Mouse (Mus musculus): ENCODE results near the gene Tex2. TPM values are rescaled to one million over a fixed set of nuclear protein-coding genes. Genes with fewer than 3 reads are reported as not detected.
"Not testable (repeated sequence)": the region's sequence is repeated elsewhere in the genome, so short reads cannot be mapped to it uniquely, and the experiment has no call there.

Tex2 gene
- polyA plus RNA-seq, 1 experiment from 2014 or later, result 12.0 TPM

GRCm38 (mm10) chr11:106577624-106578355 lies 35.4 kb downstream of the Tex2 start:
- not testable (repeated sequence) for ATAC-seq (replicated peaks; ENCODE audit: insufficient number of reproducible peaks, insufficient read depth, low FRiP score, low read depth); H3K27me3 ChIP-seq; H3K9me3 ChIP-seq (replicated peaks); H3K4me3 ChIP-seq; H3K36me3 ChIP-seq; H3K27ac ChIP-seq; H3K9ac ChIP-seq; H3K4me2 ChIP-seq
- H3K4me1 ChIP-seq (replicated peaks), result peaks cover 34% of the 10 kb centered on the region
- WGBS, result 94% methylated on average over 10 of the region's 10 CpGs

GRCm38 (mm10) chr11:106574456-106574855 lies 38.8 kb downstream of the Tex2 start:
- WGBS, result 70% methylated on average over 9 of the region's 9 CpGs

DNA sequence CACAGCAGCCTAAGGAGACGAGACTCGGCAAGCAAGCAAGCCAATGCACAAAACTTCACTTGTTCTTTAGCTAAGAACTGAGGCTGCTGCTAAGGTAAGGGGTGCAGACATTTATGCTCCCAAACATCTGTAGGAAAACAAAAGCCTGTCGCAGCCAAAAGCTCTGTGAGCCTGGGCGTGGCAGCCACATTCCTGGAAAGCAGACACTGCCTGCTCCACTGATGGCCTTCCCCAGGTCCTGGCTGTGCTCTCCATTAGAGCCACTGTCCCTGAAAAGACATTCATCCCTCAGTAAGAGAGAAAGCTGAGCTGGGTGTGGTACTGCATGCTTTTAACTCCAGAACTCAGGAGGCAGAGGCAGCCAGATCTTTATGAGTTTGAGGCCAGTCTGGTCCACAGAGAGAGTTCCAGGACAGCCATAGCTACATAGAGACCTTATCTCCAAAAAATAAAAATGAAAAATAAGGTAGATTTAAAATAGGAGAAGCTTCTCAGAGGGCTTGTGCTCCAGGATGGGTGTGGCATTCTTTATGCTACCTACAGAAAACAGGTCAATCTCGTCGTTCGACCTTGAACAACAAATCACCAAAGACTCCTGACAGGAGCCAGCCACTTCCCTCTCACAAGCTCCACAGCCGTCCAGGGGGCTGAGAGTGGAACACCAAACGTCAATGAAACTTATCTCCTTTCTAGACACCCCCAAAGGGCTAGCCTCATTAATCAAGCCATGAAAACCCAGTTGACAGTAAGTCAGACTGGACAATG lies 39.6 kb downstream of the Tex2 start:
- Histone ChIP-seq H3K4me2 (peak overlapping the region; percentile 21), H3K9ac (no peak overlapping the region), H3K4me1 (replicated peaks) (peaks cover 34% of the 10 kb centered on the region), H3K27me3 (no peaks in the 10 kb centered on the region), H3K9me3 (replicated peaks) (no peaks in the 10 kb centered on the region), H3K4me3 (no peak overlapping the region), H3K27ac (peak overlapping the region; percentile 46), H3K36me3 (no peaks in the 10 kb centered on the region)
- no peak for ATAC-seq (replicated peaks; ENCODE audit: insufficient number of reproducible peaks, insufficient read depth, low FRiP score, low read depth)
- WGBS, result 48% methylated on average over 9 of the region's 9 CpGs

More at GRCm38 (mm10) chr11:106574456-106574855, 38.8 kb downstream of the Tex2 start:
- H3K9me3 ChIP-seq (replicated peaks), result no peaks in the 10 kb centered on the region
- no peak overlapping the region for H3K4me3 ChIP-seq
- no peak overlapping the region for H3K4me2 ChIP-seq
- no peaks in the 10 kb centered on the region for H3K27me3 ChIP-seq
- H3K9ac ChIP-seq, result no peak overlapping the region
- no peak overlapping the region for H3K27ac ChIP-seq
- ATAC-seq (replicated peaks; ENCODE audit: insufficient number of reproducible peaks, insufficient read depth, low FRiP score, low read depth), result no peak
- no peaks in the 10 kb centered on the region for H3K36me3 ChIP-seq
- peaks cover 40% of the 10 kb centered on the region for H3K4me1 ChIP-seq (replicated peaks)

DNA sequence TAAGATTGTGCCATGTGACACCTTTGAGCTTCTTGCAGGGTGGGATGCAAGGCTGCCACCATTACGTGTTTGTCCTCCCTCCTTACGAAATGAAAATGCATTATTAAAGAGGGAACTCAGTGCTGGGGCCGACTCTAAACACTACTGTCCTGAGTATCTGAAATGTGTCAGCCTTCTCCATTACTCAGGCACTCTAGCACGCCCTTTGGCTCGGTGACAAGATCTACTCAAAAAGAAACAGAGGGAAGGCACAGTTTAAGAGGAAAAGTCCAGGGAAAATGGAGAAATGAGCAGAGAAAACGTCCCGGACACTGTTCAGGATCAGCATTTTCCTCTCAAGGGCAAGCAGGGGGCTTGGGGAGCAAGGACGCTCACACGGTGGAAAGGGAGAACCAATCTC lies 40.3 kb downstream of the Tex2 start:
- no peaks in the 10 kb centered on the region for H3K27me3 ChIP-seq
- no peaks in the 10 kb centered on the region for H3K9me3 ChIP-seq (replicated peaks)
- WGBS, result 39% methylated on average over 9 of the region's 9 CpGs
- no peak overlapping the region for H3K4me3 ChIP-seq
- 0 out of 2 replicates have a peak overlapping the region, but pooled peaks have one; percentile 13 for H3K9ac ChIP-seq
- peaks cover 34% of the 10 kb centered on the region for H3K4me1 ChIP-seq (replicated peaks)
- peak overlapping the region; percentile 46 for H3K27ac ChIP-seq
- ATAC-seq (replicated peaks; ENCODE audit: insufficient number of reproducible peaks, insufficient read depth, low FRiP score, low read depth), result no peak
- no peaks in the 10 kb centered on the region for H3K36me3 ChIP-seq
- H3K4me2 ChIP-seq, result peak overlapping the region; percentile 21

DNA sequence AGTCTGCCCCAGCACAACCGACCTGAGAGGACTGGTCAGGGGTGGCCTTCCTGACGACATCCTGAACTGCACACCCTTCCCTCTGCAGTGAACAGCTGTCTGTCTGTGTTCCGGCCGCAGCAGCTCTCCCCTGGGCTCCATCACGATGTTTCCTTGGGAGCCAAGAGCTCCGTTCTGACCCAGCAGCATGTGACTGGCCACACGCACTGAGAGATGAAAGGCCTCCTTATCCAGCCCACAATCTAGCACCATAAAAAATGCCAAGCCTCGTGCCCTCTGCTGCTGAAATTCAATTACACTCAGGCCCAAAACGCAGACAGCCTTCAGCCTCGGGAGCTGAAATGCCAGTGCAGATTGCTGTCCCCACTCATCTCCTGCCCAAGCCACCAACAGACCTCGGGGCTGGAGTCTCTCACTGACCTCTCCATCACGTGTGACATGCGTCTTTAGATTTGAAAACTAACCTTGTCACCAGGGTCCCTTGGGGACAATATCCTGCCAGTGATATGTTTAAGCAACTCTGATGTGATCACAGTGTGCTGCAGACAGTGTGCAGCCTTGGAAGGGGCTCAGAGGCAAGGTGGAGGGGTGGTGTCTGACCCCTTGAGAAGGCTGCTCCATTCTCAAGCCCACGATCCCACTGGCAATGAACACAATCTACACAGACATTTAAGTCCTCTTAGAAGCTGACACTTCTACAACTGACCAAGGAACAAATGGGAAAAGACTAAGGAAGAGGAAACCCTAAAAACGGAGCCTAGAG lies 41.0 kb downstream of the Tex2 start:
- Histone ChIP-seq H3K36me3 (peaks cover 2% of the 10 kb centered on the region; the same call in 1 of the 2 replicates), H3K4me3 (no peak overlapping the region), H3K4me2 (no peak overlapping the region), H3K27ac (no peak overlapping the region), H3K9ac (no peak overlapping the region), H3K9me3 (replicated peaks) (no peaks in the 10 kb centered on the region), H3K4me1 (replicated peaks) (peaks cover 40% of the 10 kb centered on the region), H3K27me3 (no peaks in the 10 kb centered on the region)
- ATAC-seq (replicated peaks; ENCODE audit: insufficient number of reproducible peaks, insufficient read depth, low FRiP score, low read depth), result peak; percentile 52; the same call in 1 of the 2 replicates
- WGBS, result 42% methylated on average over 15 of the region's 15 CpGs

- no peak overlapping the region for H3K4me3 ChIP-seq
- no peaks in the 10 kb centered on the region for H3K27me3 ChIP-seq
- no peak overlapping the region for H3K27ac ChIP-seq
- no peaks in the 10 kb centered on the region for H3K9me3 ChIP-seq (replicated peaks)
- ATAC-seq (replicated peaks; ENCODE audit: insufficient number of reproducible peaks, insufficient read depth, low FRiP score, low read depth), result no peak
- WGBS, result 83% methylated on average over 11 of the region's 11 CpGs
- H3K36me3 ChIP-seq, result peaks cover 9% of the 10 kb centered on the region; the same call in 1 of the 2 replicates
- H3K9ac ChIP-seq, result no peak overlapping the region
- peaks cover 38% of the 10 kb centered on the region for H3K4me1 ChIP-seq (replicated peaks)
- H3K4me2 ChIP-seq, result no peak overlapping the region
Measured at GRCm38 (mm10) chr11:106571026-106571983, 41.9 kb downstream of the Tex2 start.

DNA sequence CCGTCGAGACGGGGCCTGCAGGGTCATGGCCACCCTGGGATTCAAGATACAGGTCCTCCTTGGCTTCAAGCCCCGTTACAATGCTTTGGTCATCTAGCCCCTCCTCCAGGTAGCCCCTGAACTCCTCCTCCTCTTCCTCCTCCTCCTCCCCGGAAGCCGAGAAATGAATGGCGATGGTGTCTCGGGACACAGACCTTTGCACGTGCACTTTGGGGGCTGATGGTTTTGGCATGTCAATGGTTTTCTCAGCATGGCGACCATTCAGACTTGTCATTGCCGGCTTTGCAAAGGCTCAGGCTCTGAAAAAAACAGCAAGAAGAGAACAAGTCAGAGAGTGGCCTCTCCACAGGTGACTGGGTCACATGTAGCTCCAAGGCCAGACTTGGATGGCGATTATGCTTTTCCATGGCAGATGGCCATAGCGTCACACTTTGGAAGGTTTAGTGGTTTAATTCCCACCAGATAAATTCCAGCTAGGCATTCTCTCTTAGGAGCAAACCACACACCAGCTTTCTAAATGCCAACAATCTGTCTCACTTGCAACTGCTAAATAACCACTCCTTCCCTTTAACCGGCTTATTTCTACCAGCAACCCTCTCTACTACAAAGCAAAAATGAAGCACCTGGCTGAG lies 44.8 kb downstream of the Tex2 start:
- Histone ChIP-seq H3K36me3 (peaks cover 13% of the 10 kb centered on the region; the same call in 1 of the 2 replicates), H3K4me1 (replicated peaks) (peaks cover 46% of the 10 kb centered on the region), H3K9ac (no peak overlapping the region), H3K4me2 (no peak overlapping the region), H3K4me3 (no peak overlapping the region), H3K27me3 (no peaks in the 10 kb centered on the region), H3K9me3 (replicated peaks) (no peaks in the 10 kb centered on the region), H3K27ac (no peak overlapping the region)
- 85% methylated on average over 14 of the region's 14 CpGs for WGBS
- no peak for ATAC-seq (replicated peaks; ENCODE audit: insufficient number of reproducible peaks, insufficient read depth, low FRiP score, low read depth)

GRCm38 (mm10) chr11:106566040-106566785 lies 47.0 kb downstream of the Tex2 start:
- Histone ChIP-seq H3K27me3 (no peaks in the 10 kb centered on the region), H3K9me3 (replicated peaks) (no peaks in the 10 kb centered on the region), H3K4me3 (no peak overlapping the region), H3K9ac (no peak overlapping the region), H3K4me1 (replicated peaks) (peaks cover 36% of the 10 kb centered on the region), H3K4me2 (no peak overlapping the region), H3K27ac (no peak overlapping the region), H3K36me3 (peaks cover 13% of the 10 kb centered on the region; the same call in 1 of the 2 replicates)
- WGBS, result 94% methylated on average over 8 of the region's 8 CpGs
- ATAC-seq (replicated peaks; ENCODE audit: insufficient number of reproducible peaks, insufficient read depth, low FRiP score, low read depth), result no peak

DNA sequence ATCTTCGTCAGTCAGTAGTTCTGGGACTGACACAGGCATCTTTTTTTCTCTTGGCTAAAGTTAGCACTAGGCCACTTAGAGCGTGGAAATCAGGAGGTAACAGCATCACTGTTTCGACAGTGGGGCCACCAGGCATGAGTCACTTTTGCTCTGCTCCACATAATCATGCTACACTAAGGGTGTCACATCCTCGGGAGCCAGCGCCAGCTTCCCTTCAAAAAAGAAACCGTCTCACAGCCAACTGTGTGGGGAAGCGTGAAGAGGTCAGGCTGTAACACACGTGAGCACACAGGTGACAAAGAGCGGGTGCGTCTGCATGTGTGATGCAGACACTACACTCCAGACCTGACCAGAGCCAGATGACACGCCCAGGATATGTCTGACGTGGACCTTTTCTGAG lies 49.0 kb downstream of the Tex2 start:
- H3K9ac ChIP-seq, result no peak overlapping the region
- ATAC-seq (replicated peaks; ENCODE audit: insufficient number of reproducible peaks, insufficient read depth, low FRiP score, low read depth), result peak; percentile 30; the same call in 1 of the 2 replicates
- no peaks in the 10 kb centered on the region for H3K27me3 ChIP-seq
- H3K4me1 ChIP-seq (replicated peaks), result peaks cover 36% of the 10 kb centered on the region
- H3K27ac ChIP-seq, result peak overlapping the region; percentile 67
- H3K4me3 ChIP-seq, result no peak overlapping the region
- 34% methylated on average over 12 of the region's 12 CpGs for WGBS
- peaks cover 13% of the 10 kb centered on the region; the same call in 1 of the 2 replicates for H3K36me3 ChIP-seq
- H3K9me3 ChIP-seq (replicated peaks), result no peaks in the 10 kb centered on the region
- peak overlapping the region; percentile 30; the same call in 1 of the 2 replicates for H3K4me2 ChIP-seq

Data from heart, embryonic 15.5 days (tissue).